Mouse (Mus musculus) embryo, embryonic 10 days (tissue): ENCODE data around the gene Olfr1303.

Source experiments
- DNase-seq: peaks from one replicate; pipeline ENCODE4 v3.0.0-alpha.2; 2015; ENCODE audit warnings: low spot score

Olfr1303 gene

GRCm38 (mm10) chr2:111820240-111820639 is at the start of gene Olfr1303:
TSS of gene Olfr1303 (minus strand) at chr2:111820340.
- DNase-seq, result no peak

GRCm38 (mm10) chr2:111812936-111813335 is 7.2 kb downstream of the Olfr1303 start:
- no peak for DNase-seq

- DNase-seq, result no peak
Measured at GRCm38 (mm10) chr2:111777129-111777528, 43.0 kb downstream of the Olfr1303 start, which contains the start of gene Olfr1302. TSS of gene Olfr1302 (plus strand) at chr2:111777429.
